Mouse (Mus musculus) fibroblast of lung, adult 2 months (primary cell): ENCODE results near the gene Mrpl47.
"Not testable (repeated sequence)": the region's sequence is repeated elsewhere in the genome, so short reads cannot be mapped to it uniquely, and the experiment has no call there.

ENCODE experiments used
- DNase-seq: peaks from one replicate; pipeline ENCODE4 v3.0.0-alpha.2; 2011; ENCODE audit warnings: low read depth

The Mrpl47 gene

GRCm38 (mm10) chr3:32737172-32737655 lies at the start of gene Mrpl47:
Mrpl47 (minus strand) TSS chr3:32737605.
- DNase-seq, result no peak

GRCm38 (mm10) chr3:32770781-32771180 lies 33.4 kb upstream of the Mrpl47 start:
- peak; percentile 6 for DNase-seq

GRCm38 (mm10) chr3:32763902-32764301 lies 26.5 kb upstream of the Mrpl47 start:
- DNase-seq, result no peak

- no peak for DNase-seq
Observed at GRCm38 (mm10) chr3:32762962-32763361, 25.6 kb upstream of the Mrpl47 start.

- DNase-seq, result no peak
Observed at GRCm38 (mm10) chr3:32759212-32759611, 21.8 kb upstream of the Mrpl47 start.

- DNase-seq, result no peak
Observed at GRCm38 (mm10) chr3:32754384-32754915, 17.0 kb upstream of the Mrpl47 start.

- no peak for DNase-seq
Observed at GRCm38 (mm10) chr3:32749820-32750579, 12.6 kb upstream of the Mrpl47 start.

- no peak for DNase-seq
Observed at GRCm38 (mm10) chr3:32748384-32748783, 11.0 kb upstream of the Mrpl47 start.

GRCm38 (mm10) chr3:32745426-32745825 lies 8.0 kb upstream of the Mrpl47 start:
- DNase-seq, result not testable (repeated sequence)

GRCm38 (mm10) chr3:32745001-32745400 lies 7.6 kb upstream of the Mrpl47 start:
- DNase-seq, result no peak

GRCm38 (mm10) chr3:32742276-32742780 lies 4.9 kb upstream of the Mrpl47 start:
- DNase-seq, result no peak

GRCm38 (mm10) chr3:32738549-32738948 lies 1.1 kb upstream of the Mrpl47 start:
- DNase-seq, result no peak

GRCm38 (mm10) chr3:32736244-32737171 lies 897 bp downstream of the Mrpl47 start, which contains the start of gene Ndufb5:
Ndufb5 (plus strand) TSS chr3:32736990.
- peak; percentile 98 for DNase-seq

- DNase-seq, result no peak
Observed at GRCm38 (mm10) chr3:32727861-32728260, 9.5 kb downstream of the Mrpl47 start.

- DNase-seq, result no peak
Observed at GRCm38 (mm10) chr3:32725951-32726350, 11.5 kb downstream of the Mrpl47 start.

GRCm38 (mm10) chr3:32724191-32724590 lies 13.2 kb downstream of the Mrpl47 start:
- DNase-seq, result no peak

- no peak for DNase-seq
Observed at GRCm38 (mm10) chr3:32718271-32718670, 19.1 kb downstream of the Mrpl47 start.

GRCm38 (mm10) chr3:32717403-32717802 lies 20.0 kb downstream of the Mrpl47 start:
- DNase-seq, result not testable (repeated sequence)

GRCm38 (mm10) chr3:32713711-32714110 lies 23.7 kb downstream of the Mrpl47 start:
- no peak for DNase-seq

GRCm38 (mm10) chr3:32709388-32709787 lies 28.0 kb downstream of the Mrpl47 start:
- DNase-seq, result no peak

- DNase-seq, result peak; percentile 98
Observed at GRCm38 (mm10) chr3:32708368-32709231, 28.8 kb downstream of the Mrpl47 start.
